Mouse (Mus musculus) CH12F3 (cell line): ENCODE results near the gene Smc3.
"Not testable (repeated sequence)": the region's sequence is repeated elsewhere in the genome, so short reads cannot be mapped to it uniquely, and the experiment has no call there.

ENCODE experiments used
- in situ Hi-C: fragments of 300-500 bp; cut with MboI; formaldehyde crosslinking; loops from 2 replicates; pipeline ENCODE4 v1.14.3; 2020; ENCODE audit warnings: low sequenced_read_pairs

Gene Smc3

GRCm38 (mm10) chr19:53650921-53651320, 50.7 kb downstream of the Smc3 start:
- in situ Hi-C loops: no loop called here

- in situ Hi-C loops: no loop called here
These were observed 52.1 kb downstream of the Smc3 start for GRCm38 (mm10) chr19:53652267-53652666.

- in situ Hi-C loops: no loop called here
These were observed 53.6 kb downstream of the Smc3 start for GRCm38 (mm10) chr19:53653624-53654467.

- in situ Hi-C loops: not testable (repeated sequence)
These were observed 56.2 kb downstream of the Smc3 start for GRCm38 (mm10) chr19:53656443-53656842.

GRCm38 (mm10) chr19:53657437-53657836, 57.2 kb downstream of the Smc3 start:
- in situ Hi-C loops: no loop called here

GRCm38 (mm10) chr19:53660722-53661420, 60.7 kb downstream of the Smc3 start:
- in situ Hi-C loops: no loop called here

- in situ Hi-C loops: no loop called here
These were observed 61.9 kb downstream of the Smc3 start for GRCm38 (mm10) chr19:53661938-53662722.

GRCm38 (mm10) chr19:53664831-53665230, 64.6 kb downstream of the Smc3 start:
- in situ Hi-C loops: no loop called here

GRCm38 (mm10) chr19:53665391-53665790, 65.2 kb downstream of the Smc3 start:
- in situ Hi-C loops: no loop called here

GRCm38 (mm10) chr19:53666708-53667107, 66.5 kb downstream of the Smc3 start:
- in situ Hi-C loops: no loop called here

- in situ Hi-C loops: no loop called here
These were observed 68.6 kb downstream of the Smc3 start for GRCm38 (mm10) chr19:53668821-53669220.

- in situ Hi-C loops: no loop called here
These were observed 70.5 kb downstream of the Smc3 start for GRCm38 (mm10) chr19:53670625-53671141.

GRCm38 (mm10) chr19:53671432-53671831, 71.2 kb downstream of the Smc3 start:
- in situ Hi-C loops: no loop called here

GRCm38 (mm10) chr19:53674131-53674925, 74.1 kb downstream of the Smc3 start:
- in situ Hi-C loops: no loop called here

GRCm38 (mm10) chr19:53676228-53676627, 76.0 kb downstream of the Smc3 start:
- in situ Hi-C loops: no loop called here

GRCm38 (mm10) chr19:53676718-53677634, 76.8 kb downstream of the Smc3 start, which contains the start of gene Rbm20:
Gene Rbm20 (plus strand): TSS chr19:53677306.
- in situ Hi-C loops: no loop called here

GRCm38 (mm10) chr19:53679194-53679593, 79.0 kb downstream of the Smc3 start:
- in situ Hi-C loops: no loop called here

- in situ Hi-C loops: no loop called here
These were observed 79.8 kb downstream of the Smc3 start for GRCm38 (mm10) chr19:53679981-53680380.

- in situ Hi-C loops: no loop called here
These were observed 82.2 kb downstream of the Smc3 start for GRCm38 (mm10) chr19:53682427-53682826.
